Mouse (Mus musculus) splenic B cell, adult 2 months (primary cell): ENCODE results near the gene Ift122.

Source experiments
- DNase-seq: peaks from one replicate; pipeline ENCODE4 v3.0.0-alpha.2; 2011; ENCODE audit warnings: low read depth, low spot score
- H3K27me3 ChIP-seq: 2 replicates; pipeline ENCODE4 v1.6.1; 2012; ENCODE audit warnings: mild to moderate bottlenecking, low read length, moderate library complexity, mixed read lengths; ENCODE audit not compliant: control insufficient read depth, poor library complexity, insufficient read depth, severe bottlenecking
- H3K36me3 ChIP-seq: 2 replicates; pipeline ENCODE4 v1.6.1; 2012; ENCODE audit warnings: mild to moderate bottlenecking, low read length, moderate library complexity, mixed read lengths; ENCODE audit not compliant: control insufficient read depth, poor library complexity, insufficient read depth, severe bottlenecking

The Ift122 gene

DNA sequence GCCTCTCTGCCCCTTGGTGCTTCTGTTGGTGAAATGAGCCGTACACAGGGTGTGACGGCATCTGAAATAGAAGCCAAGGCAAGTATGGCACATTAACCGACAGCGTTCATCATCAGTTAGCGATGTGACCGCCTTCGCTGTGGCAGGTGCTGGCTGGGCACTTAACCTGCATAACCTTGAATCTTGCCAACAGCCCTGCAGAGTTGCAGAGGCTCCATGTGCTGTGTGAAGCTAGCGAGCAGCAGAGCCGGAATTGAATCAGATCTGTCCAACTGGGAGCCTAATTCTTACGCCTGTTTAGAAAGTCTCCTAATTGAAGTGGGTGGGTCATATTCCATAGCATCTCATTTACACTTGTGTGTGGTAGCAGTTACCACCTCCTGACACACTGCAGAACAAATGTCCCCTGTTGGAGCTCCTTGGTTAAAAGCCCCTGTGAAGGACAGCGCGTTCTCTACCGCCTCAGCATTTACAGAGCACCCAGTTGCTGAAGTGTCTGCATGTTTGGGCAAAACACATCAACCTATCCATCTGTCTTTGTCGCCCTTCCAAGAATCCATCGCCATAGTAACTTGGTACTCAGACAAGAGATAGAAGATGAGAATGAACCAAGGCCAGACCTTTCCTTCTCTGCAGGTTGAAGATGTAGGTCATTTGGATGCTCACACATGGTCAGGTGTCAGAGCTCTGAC is 61.4 kb downstream of the Ift122 start:
- no peak for DNase-seq

DNA sequence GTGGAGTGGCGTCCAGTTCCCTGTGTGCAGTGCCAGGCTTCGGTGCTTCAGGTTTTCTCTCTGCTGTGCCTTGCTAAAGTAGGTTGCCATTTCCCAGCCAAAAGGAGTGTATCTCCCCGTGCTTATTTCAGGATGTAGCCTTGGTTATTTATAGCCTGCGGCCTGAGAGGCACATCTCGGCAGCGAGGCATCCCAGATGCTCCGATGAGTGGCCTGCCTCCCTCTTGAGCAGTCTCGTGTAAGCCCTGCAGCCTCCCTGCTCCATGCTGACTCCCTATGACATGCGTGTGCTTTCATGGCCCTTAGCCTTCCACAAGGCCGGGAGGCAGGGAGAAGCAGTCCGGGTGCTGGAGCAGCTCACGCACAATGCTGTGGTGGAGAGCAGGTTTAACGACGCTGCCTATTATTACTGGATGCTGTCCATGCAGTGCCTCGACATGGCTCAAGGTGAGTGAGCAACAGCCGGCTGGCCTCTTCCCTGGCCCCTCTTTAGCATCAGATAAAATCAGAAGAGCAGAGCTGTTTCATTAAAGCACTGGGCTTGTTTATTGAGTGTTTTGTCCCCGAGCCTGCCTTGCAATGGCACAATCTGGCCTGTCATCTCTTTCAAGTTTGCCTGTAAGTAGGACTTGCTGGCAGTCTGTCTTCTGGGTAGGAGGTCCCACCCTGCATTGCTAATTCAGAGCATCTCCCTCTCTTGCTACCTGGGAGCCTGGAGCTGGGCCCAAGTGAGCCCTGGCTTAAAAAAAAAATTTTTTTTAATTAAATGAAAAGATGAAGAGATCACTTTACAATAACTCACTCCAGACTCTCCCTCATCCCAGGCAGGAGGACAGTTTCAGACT is 62.6 kb downstream of the Ift122 start:
- Histone ChIP-seq H3K27me3 (no peaks in the 10 kb centered on the region), H3K36me3 (no peaks in the 10 kb centered on the region)
- no peak for DNase-seq

More for the DNA sequence above, 61.4 kb downstream of the Ift122 start:
- H3K27me3 ChIP-seq, result no peaks in the 10 kb centered on the region
- no peaks in the 10 kb centered on the region for H3K36me3 ChIP-seq

DNA sequence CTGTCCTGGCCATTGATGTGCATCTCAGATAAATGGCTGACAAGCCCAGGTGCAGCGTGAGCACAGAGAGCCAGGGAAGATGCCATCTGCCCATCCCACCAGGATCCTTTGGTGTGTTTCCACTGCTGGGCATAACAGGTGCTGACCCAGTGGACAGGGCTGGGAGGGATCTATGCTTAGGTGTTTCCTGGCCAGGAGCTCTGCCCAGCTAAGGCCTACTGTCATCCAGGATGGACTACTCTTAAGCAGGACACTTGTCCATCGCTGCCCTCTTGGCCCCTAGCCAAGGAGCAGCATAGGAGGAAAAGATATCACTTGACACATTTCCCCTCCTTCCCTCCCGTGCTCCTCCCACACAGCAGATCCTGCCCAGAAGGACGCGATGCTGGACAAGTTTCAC is 63.3 kb downstream of the Ift122 start:
- DNase-seq, result no peak
- H3K27me3 ChIP-seq, result no peaks in the 10 kb centered on the region
- no peaks in the 10 kb centered on the region for H3K36me3 ChIP-seq

DNA sequence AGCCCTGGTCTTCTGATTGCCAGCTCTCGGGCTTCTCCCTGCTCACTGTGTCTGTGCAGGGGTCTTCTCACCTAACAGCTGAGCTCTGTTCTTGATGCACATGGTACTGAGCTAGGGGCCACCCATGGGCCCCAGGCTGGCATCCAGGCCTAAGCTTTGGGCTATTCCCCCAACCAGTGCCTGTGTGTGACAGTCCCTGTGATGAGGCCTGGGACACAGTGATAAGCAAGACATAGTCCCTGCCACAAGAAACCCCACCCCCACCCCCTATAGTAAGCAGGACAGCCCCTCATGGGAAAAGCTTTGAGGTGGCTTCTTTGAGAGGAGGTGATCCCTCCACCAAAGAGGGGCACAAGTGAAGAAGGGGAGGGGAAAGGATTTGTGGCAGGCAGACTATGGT is 65.3 kb downstream of the Ift122 start:
- Histone ChIP-seq H3K27me3 (no peaks in the 10 kb centered on the region), H3K36me3 (no peaks in the 10 kb centered on the region)
- DNase-seq, result no peak

DNA sequence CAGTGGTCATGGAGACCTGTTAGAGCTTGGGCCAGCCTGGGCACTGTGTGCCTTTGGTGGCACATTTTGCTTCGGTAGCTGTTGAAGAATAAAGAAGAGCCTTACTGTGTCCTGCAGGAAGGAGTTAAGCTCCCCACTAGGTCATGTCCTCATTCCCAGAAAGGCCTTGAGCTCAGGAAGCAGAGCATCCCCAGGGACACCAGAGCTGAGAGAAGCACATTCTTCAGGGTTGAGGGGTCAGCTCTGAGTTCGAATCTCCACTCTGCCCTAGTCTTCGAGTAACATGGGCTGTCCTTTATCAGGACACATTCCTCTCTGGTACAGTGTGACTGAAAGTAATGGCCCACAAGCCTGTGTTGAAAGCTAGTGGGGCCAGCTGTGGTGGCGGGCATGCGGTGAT is 66.6 kb downstream of the Ift122 start:
- no peaks in the 10 kb centered on the region for H3K36me3 ChIP-seq
- DNase-seq, result no peak
- no peaks in the 10 kb centered on the region for H3K27me3 ChIP-seq

DNA sequence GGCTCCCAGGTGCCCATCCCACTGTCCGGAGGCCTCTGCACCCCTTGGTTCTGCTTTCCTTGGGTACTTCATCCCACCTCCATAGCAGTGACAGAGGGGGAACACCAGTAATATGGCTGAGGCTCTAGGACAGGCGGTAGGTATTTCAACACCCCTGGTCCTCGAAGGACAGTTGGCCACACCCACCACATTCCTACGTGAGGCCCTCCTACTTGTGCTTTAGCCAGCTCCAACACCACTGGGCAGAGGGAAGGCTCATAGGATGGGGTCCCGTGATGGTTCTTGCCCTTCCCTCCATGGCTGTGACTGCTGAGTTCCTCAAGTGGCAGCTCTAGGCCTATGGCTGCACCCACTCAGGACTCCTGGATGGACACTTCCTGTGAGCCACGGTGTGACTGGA is 71.6 kb downstream of the Ift122 start:
- DNase-seq, result no peak
- no peaks in the 10 kb centered on the region for H3K27me3 ChIP-seq
- no peaks in the 10 kb centered on the region for H3K36me3 ChIP-seq

DNA sequence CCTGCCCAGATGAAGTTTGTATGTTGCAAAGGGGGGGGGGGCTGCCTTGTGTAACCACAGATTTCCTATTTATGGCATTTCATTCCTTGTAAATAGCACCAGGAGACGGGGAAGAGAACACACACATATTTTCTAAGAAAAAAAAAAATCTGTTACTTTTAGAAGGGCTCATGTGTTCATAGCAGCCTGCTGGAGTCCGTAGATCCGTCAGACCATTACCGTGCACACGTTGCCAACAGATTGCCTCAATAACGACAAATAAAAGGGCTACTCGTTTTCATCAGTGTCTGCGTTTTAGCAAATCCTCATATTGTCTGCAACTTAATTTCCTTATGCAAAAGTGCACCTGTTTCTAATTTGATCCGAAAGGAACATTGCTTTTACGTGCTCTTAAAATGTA is 73.1 kb downstream of the Ift122 start:
- no peak for DNase-seq
- no peaks in the 10 kb centered on the region for H3K36me3 ChIP-seq
- no peaks in the 10 kb centered on the region for H3K27me3 ChIP-seq

DNA sequence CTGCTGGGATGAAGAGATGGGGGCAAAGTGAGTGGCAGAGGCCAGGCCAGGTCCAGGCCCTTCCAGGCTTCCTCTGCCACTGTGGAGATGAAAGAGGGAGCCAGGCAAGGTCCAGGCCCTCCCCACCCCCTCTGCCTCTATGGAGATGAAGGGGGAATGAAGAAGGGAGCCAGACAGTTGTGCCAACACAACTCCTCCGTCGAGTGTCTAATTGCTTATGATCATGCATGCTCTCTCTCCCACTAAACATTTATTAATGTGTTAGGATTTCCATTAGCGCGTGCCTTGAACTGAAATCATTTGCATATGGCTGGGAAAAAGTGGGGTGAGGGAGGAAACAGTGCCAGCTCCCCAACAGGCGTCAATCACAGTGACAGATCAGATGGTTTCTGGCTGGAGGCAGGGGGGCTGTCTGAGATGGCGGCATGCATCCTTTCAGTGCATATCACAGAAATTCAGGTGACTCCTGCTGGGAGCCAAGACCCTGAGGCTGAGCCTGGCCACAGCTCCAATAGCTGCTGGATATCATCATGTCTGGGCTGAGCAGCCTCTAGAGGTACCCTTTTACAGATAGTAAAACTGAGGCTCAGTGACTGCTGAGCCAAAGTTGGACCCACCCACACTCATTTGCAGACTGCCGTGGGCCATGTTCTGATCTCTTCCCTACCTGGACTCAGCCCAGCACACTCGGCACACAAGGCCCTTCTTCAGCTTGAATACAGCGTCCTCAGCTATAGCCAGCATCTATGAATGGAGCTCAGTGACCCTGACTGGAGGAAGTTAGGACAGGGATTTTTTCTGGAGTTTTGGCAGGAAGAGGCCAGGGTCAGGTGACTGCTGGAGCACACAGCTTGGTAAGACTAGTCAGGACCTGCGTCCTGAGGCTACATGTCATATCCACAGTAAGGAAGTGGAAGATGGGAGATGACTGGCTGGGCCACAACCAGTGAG is 74.3 kb downstream of the Ift122 start:
- DNase-seq, result no peak
- Histone ChIP-seq H3K36me3 (no peaks in the 10 kb centered on the region), H3K27me3 (no peaks in the 10 kb centered on the region)

DNA sequence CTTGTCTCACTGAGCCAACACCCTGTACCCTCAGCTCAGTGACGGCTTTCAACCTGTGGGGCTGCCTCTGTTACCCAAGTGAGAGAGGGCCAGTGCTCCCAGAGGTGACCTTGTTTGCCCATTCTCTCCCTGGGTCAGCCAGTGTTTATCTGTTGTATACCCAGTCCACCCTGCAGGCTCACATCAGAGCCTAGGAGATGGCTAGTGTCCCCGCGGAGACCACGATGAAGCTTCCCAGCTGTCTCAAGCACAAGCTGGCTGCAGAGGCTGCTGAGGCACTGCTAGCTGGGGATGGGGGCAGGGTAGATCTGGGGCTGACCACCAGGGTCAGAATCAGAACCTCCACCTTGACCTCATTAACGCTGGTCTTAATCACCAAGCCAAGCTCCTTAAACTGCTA is 76.7 kb downstream of the Ift122 start:
- Histone ChIP-seq H3K36me3 (no peaks in the 10 kb centered on the region), H3K27me3 (no peaks in the 10 kb centered on the region)
- no peak for DNase-seq

DNA sequence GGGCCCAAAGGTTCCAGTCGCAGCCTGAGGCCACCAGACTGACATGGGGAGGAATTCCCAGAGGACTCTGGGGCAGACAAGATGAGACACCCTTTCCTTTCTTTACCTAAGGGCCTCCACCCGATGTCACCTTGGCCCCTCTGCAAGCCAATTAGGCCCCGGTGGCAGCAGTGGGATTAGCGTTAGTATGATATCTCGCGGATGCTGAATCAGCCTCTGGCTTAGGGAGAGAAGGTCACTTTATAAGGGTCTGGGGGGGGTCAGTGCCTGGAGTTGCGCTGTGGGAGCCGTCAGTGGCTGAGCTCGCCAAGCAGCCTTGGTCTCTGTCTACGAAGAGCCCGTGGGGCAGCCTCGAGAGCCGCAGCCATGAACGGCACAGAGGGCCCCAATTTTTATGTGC is 78.4 kb downstream of the Ift122 start, which contains the start of gene Rho:
Rho (plus strand) TSS at position 110 of the 400 bp plus-strand sequence.
- no peak for DNase-seq
- H3K27me3 ChIP-seq, result no peaks in the 10 kb centered on the region

DNA sequence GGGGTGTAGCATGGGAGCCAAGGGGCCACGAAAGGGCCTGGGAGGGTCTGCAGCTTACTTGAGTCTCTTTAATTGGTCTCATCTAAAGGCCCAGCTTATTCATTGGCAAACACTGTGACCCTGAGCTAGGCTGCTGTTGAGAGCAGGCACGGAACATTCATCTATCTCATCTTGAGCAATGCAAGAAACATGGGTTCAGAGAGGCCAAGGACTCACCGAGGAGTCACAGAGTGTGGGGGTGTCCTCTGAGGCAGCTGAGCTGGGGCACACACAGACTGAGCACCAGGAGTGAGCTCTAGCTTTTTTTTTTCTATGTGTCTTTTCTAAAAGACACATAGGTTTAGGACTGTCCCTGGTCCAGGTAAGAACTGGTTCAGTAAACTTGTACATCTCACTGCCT is 79.1 kb downstream of the Ift122 start:
- Histone ChIP-seq H3K36me3 (no peaks in the 10 kb centered on the region), H3K27me3 (no peaks in the 10 kb centered on the region)
- DNase-seq, result no peak

More for the DNA sequence above, 78.4 kb downstream of the Ift122 start, which contains the start of gene Rho:
- no peaks in the 10 kb centered on the region for H3K36me3 ChIP-seq

DNA sequence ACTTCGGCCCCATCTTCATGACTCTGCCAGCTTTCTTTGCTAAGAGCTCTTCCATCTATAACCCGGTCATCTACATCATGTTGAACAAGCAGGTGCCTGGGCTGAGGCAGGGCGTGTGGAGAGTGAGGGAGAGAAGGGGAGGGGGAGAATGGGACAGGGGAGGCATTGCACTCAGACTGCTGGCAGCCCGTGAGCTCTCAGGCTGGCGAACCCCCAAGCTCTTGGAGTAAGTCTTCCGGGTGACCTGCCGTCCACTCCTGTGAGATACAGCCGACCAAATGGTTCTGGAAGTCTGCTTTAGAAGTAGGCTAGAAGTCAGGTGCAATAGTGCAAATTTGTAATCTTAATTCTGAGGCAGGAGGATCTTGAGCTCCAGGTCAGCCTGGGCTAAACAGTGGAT is 82.3 kb downstream of the Ift122 start:
- H3K36me3 ChIP-seq, result no peaks in the 10 kb centered on the region
- DNase-seq, result no peak
- H3K27me3 ChIP-seq, result no peaks in the 10 kb centered on the region

DNA sequence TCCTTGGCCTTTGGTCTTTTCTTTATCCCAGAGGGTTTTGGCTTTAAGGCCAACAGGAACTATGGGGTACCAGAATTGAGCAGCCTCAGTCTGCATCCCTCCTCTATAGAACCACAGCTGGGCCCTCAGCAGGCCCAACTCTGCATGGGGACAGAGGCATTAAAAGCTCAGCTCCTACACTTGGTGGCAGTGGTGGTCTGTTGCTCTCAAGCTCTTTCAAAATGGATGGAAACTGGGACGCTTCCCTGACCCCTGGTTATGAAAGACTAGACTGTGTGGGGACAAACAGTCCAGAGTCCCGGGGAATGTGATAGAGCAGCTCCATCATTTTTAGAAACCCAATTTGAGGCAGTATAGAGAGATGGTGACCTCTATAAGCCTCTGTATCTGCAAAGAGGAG is 84.7 kb downstream of the Ift122 start:
- no peaks in the 10 kb centered on the region for H3K36me3 ChIP-seq
- no peak for DNase-seq

DNA sequence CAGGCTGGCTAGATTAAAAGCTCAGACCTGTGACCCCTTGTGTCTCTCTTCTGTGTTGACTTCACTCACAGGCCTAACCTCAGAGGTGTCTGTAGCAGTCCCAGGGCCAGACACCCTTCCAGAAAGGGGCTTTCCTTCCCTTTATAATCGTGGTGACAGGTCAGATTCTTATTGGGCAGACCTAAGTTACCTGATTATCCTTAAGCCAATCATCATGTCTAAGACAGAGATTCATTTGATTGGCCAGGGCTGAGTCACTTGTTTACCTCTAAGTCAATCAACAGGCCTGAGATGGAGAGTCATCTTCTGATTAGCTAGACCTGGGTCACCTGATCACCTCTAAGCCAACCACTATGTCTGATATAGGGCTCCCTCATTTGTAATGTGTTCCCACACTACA is 85.5 kb downstream of the Ift122 start:
- DNase-seq, result no peak
- Histone ChIP-seq H3K27me3 (no peaks in the 10 kb centered on the region), H3K36me3 (no peaks in the 10 kb centered on the region)

More for the DNA sequence above, 84.7 kb downstream of the Ift122 start:
- H3K27me3 ChIP-seq, result no peaks in the 10 kb centered on the region
